Mouse (Mus musculus) retina, embryonic 14.5 days (tissue): ENCODE results near the gene Gdf15.
A peak's percentile ranks its signal among the peaks of the same experiment; 100 is the strongest.

Experiments used
- DNase-seq: peaks from one replicate; pipeline ENCODE4 v3.0.0-alpha.2; 2015; ENCODE audit warnings: low spot score

Gene Gdf15

DNA sequence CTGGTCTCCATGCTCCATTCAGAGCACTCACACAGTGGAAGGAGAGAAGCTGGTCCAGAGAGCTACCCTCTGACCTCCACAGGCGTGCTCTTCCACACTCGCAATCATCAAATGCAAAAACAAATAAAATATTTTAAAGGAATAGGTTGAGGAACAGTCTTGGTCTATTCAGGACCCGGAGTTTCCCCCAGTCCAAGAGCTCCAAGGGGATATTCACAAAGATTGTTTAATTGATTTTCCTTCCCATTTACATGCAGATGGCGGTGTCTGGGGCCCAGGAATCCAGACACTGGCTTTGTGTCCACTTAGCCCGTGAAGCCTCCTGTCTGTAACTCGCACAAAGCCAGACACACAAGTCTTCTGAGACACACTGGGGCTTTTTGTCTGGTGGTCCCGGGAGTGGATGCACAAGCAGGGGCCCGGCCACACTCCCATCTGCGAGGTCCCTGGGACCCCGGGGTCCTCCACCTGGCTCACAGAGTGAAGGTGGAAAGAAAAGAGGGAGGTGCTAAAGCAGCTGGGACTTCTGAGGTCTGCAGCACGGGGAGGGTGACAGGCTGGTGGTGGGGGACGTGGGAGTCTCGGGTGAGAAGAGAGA lies 24.0 kb upstream of the Gdf15 start:
- no peak for DNase-seq

DNA sequence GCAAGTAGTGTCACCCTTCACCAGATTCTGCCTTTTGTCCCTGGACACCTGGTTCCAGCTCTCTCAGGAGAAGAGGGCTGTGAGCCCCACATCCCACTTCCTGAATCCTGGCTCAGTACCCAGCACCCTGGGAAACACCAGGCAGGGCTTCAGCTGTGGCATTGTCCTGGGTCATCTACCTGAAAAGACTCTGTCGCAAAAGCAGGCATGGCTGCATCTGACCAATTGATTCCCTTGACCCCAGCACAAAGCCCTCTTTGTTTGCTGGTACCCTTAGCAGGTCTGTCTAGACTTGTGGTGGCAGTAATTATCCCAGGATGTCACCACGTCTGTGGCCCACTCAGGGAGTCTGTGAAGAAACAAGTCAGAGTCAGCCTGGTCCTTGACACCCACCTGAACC lies 23.2 kb upstream of the Gdf15 start:
- no peak for DNase-seq

DNA sequence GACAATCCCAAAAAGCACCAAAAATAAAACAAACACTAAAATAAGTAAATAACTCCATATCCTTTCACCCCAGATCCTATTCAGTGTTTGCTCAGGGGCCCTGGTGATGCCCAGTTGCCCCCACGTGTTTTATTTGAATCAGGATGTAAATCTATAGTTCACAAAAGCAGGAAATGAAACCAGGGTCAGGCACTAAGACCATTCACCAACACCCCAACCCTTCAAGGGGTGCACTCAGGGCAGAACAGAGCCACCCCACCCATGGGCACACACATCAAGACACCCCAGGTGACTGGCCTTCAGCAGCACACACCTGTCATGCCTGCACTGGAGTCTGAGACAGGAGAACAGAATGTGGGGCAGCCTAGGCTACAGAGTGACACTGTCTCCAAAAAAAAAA lies 21.9 kb upstream of the Gdf15 start:
- DNase-seq: no peak

DNA sequence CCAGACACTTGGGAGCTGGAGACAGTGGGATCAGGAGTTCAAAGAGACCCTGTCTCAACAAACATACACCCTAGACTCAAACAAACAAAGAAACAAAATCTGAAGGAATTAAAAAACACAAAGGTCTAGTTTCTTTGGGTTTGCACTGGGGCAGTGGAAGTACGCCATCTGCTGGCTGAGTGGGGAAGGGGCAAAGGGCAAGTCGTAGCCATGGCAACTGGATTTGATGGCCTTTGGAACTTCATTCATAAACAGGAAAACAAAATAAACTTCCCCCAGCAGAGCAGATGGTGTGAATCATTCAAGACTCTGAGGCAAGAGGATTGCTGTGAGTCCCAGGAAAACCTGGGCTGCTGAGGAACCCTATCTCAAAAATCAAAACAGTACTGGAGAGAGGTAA lies 21.0 kb upstream of the Gdf15 start:
- DNase-seq: peak; percentile 43

DNA sequence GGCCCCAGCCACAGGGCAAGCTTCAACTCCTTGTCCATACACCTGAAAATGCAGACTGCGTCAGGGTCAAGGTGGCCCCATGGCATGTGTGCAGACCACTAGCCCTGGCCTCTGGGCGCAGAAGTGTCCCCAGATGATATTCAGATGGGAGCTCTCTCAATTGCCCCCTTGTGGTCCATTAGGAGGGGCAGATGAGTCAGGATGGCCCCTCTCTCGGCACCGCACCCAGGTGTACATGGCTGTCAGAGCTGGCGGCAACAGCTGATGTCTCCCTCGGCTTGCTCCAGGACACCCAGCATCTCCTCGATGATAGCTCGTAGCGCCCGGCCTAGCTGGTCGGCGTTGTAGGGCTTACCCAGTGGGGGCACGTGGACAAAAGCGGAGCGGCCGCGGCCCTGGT lies 18.1 kb upstream of the Gdf15 start:
- no peak for DNase-seq

DNA sequence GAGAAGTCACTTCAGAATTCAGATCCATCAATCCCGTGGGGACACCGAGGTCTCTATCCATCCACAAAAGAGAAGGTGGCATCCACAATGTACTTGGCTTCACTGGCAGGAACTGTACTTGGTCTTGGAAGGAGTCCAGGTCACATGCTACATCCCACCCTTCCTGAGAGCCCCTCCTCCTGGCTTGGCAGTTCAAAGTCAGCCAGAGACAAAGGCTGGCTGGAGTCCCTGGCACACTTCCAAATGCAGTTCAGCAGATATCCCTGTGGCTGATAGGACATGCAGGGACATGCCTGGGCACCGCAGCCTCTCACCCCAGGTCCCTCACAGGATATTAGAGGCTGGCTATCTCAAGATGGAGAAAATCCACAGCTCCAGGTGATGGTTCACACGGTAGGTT lies 17.1 kb upstream of the Gdf15 start:
- DNase-seq: no peak

DNA sequence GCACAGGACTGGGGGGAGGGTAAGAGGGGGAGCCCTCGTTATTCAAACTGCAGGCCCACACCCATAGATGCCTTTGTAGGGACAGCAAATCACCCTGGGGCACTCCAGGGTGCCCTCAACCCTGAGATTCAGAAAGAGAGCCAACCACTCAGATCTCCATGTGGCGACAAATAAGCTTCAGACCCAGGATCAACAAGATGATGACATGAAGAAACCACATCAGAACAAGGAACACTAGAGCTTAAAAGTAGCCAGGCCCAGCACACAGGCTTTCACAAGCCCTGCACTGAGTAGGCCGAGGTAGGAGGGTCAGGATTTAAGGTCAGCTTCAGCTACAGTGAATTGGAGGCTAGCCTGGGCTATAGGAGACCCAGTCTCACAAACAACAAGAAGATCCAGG lies 16.7 kb upstream of the Gdf15 start:
- no peak for DNase-seq

DNA sequence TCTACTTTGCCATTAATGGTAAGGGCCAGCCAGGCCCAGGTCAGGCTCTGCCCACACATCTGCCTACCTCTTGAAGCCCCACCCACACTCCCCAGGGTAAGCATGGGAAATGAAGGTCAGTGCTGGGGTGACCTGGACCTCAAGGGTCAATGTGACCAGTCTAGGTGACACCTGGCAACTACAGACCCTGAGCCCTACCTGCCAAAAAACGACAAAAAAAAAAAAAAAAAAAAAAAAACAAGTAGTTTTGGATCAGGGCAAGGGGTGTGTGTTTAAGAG lies 15.8 kb upstream of the Gdf15 start:
- DNase-seq: no peak

DNA sequence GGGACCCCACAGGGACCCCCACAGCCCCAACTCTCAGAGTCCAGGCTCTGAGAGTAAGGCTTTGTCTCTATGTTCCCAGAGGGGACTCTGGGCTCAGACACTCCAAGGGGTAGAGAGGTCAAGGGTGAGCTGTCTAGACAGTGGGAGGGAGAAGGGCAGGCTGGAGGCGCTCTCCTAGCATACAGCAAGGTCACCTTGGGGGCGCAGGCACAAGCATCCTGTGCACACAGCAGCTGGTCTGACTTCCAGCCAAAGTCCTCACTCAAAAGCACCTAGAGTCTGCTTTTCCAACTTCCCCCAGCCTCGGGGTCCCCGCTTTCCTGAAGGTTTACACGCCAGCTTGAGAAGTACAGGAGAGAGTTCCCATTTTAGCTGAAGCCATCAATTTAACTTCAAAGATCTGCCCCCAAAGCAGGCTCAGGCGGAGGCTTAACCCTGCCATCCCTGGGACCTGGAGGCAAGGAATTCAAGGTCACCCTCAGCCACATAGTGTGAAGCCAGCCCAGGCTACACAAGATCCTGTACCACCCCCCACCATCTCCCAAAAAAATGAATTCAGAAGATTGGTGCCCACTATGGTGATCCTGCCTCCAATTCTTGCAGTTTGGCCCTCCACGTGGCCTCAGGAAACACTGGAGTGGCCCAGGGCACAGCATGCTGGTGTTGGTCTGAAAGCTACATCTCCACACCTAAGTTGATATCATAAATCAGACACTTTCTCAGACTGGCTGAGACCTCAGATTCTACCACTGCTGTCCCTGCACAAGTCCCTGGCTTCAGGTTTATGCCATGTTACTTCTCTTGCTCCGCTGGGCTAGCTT lies 15.3 kb upstream of the Gdf15 start:
- peak; percentile 25 for DNase-seq

DNA sequence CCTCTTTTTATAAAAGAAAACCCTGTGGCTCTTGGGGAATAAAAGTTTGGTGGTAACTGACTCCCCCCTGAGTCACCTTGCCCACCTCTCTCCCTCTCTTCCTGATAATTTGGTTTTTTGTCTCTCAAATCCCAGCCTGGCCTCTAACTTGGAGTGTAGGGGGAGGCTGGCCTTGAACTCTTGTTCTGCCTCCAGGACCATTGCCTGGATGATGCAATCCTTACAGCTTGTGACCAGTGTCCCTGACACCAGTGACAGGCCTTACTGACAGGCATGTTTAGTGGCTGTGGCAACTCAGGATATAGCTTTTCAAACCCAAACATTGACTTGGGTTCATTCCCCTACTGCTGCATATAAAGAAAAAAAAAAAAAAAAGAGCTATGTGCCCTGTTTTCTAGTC lies 14.5 kb upstream of the Gdf15 start:
- no peak for DNase-seq

DNA sequence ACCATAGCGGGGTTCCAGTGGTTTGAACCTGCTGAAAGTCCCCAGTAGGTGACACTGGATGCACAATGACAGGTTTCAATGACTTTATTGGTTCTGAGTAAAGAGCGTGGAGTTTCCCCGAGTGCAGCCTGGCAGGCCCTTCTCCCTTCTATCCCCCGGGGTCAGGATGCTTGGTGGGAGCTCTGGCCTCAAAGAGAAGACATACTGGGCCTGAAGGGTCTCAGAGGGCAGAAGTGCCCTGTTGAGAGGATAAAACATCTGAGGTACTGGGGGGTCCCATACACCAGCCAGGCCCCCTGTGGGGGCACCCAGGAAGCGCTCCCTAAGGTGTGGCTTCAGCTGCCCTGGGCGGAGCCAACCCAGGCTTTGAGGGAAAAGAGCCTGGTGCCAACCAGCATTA lies 14.1 kb upstream of the Gdf15 start:
- no peak for DNase-seq

DNA sequence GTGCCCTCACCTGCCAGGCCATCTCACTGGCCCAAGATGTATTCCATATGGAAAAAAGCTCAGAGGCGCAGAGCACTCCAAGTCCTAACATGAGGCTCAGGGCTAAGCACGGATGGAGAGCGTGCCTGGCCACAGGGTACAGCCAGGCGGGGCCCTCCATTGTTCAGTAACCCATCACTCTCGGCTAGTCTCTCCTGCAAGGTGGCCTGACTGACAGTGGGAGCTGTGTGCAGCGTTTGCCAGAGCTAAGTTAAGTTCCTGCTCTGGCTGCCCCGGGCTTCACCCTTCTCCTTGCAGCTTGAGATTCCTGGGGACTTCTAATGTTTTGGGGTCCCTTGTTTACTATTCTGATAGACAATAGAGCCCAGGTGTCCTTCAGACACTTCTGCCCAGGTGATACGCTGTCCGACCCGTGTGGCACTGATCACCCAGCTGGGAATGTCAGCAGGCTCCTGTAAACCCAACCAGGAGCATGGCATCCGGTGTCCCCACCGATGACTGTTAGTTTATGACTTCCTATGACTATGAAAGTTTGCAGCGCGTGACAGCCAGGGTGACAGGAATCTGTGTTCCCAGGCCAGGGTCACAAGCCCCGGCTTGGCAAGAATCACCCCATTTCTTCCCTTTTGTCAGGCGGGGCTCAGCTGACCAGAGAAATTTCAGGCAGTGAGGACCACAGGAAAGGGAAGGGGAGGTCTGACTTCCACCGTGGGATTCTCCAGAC lies 13.4 kb upstream of the Gdf15 start:
- no peak for DNase-seq

DNA sequence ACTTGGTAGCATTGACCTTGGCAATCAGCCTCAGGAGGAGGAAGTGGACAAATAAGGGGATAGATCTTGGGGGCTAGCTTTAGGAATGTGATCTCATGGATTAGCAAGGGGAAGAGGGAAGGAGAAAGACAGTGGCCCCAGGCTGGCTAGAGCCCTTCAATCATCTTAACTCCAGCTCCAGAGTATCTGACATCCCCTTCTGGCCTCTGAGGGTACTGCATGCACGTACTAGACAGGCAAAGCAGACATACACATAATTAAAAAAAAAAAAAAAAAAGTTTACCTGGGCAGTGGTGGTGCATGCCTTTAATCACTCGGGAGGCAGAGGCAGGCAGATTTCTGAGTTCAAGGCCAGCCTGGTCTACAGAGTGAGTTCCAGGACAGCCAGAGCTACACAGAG lies 11.8 kb upstream of the Gdf15 start:
- peak; percentile 31 for DNase-seq

DNA sequence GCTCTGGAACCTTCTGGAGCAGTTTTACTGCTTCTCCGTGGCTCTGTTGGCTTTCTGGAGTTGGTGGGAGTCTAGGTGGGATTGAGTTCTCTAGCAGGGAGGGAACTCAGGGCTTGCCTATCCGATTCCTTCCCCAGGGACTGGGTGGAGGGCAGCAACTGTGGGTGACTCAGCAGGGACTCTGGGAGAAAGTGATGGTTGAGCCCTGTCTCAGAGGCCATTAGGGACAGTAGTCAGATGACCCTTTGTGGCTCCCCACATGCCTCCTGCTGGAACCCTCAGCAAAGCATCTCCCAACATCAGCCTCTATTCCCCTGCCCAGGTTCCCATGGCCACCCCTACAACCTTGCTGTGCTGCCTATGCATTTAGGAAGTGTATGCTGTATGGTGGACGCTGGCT lies 10.8 kb upstream of the Gdf15 start:
- no peak for DNase-seq

DNA sequence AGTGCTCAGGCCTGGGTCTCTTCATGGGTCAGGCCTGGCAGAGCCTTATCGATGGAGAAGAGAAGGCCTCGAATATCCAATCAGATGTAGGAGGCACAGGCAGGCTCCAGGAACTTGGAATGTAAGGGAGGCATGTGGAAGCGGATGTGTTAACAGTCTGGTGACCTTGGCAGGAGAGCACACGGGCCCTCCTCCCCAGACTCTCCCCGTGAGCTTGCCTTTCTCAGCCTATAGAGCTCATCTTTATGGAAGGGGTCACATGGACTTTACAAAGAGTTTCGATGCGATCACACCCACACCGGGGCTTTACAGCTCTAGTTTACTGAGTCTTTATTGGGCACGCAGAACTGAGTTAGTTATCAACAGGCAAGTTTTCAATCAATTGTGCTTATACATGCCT lies 6.5 kb upstream of the Gdf15 start:
- DNase-seq: no peak

DNA sequence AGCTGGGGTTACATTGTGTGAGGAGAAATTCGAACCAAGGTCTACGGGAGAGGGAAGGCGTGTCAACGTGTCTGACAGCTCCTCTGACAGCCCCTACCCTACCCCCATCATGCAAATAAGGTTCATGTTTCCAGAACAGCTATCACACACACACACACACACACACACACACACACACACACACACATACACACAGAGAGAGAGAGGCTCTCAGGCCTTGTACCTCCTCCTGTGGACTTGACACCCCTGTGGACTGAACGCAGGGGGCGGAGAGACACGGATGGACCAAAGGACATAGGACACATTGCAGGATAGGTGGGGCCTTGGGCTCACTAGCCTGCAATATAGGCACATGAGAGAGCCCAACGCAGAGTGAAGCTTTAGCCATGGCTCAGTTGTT lies 4.6 kb upstream of the Gdf15 start:
- no peak for DNase-seq

DNA sequence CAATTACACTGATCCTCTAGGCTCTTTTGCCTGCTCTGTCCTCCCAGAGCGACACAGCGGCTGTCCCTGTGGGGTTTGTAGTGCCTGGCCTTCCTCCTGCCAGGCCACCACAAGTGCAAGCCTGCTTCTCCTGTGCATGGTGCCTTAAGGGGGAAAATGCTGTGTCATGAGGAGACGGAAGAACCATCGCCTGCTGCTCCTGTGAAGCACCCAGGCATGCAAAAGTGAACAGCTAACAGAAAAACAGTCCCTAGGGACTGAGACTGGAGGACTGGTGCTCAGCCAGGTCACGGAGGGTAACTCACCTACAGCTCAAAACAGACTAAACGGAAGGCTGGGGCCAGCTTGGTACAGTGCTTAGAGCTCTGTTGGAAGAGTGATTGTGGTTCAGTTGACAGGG lies 3.3 kb upstream of the Gdf15 start:
- DNase-seq: no peak

DNA sequence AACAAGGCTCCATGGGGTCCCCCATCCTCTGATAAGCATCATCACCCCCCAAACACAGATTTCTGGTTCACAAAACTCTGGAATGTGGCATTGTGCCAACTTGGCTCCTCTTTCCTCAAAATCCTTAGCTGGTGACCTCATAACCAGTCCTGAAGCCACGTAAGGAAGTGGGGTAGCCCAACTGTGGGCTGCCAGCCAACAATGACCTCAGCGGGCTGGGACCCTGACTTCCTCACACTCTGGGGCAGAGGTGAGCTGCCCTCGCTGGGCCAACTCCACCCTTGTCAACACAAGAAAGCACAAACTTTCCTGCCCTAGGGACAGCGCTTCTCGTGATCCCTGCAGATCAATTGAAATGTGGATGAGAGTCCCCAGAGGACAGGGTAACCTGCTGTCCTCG lies 1.8 kb upstream of the Gdf15 start:
- no peak for DNase-seq

DNA sequence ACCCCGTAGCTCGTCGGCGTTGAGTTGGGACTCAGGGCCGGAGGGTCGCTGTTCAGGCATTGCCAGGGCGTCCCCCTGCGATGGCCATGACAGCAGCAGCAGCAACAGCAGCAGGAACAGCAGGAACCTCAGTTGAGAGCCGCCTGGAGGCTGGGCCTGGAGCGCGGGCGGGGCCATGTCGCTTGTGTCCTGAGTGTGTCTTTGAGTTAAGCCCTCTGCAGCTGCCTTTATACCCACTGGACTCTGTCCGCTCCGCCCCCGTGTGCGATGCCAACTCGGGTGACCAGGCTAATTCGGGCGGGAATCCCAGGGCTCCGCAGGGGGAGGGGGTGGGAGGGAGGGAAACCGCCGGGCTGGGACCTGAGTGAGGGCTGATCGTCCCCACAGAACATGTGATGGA lies 820 bp downstream of the Gdf15 start:
- no peak for DNase-seq

DNA sequence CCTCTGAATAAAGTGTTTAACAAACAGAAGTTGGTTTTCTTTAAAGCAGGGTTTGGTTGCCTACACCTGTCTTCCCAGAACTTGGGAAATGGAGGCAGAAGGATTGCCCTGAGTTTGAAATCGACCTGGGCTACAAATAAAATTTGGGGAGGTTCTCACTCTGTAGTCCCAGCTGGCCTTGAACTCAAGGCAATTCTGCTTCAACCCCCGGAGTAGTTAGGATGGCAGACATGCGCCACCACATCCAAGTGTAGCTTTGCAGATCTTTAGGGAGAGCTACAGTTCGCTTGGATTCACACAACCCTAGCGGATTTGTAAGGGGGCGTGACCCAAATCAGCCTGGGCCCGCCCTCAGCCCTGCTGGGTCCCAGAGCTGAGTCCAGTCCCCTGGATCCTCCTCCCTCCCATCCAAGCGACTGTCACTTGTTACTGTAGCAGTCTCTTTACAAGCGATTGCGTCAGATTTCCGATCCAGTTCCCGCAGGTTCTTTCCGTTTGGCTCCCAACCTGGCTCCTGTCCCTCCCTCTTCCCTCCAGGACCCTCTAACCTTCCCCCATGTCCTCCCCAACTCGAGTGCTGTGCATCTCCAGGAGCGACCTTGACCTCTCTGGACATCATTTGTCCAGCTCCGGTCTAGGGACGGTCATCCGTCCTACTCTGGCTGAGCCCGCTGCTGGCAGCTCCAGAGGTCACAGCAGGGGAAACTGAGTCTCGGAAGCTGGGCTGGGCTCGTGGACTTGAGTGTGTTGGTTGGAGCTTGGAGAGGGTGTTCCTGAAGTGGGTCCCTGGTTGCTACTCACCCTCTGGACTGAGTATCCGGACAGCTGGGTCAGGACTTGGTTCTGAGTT lies 1.5 kb downstream of the Gdf15 start:
- DNase-seq: peak; percentile 74

DNA sequence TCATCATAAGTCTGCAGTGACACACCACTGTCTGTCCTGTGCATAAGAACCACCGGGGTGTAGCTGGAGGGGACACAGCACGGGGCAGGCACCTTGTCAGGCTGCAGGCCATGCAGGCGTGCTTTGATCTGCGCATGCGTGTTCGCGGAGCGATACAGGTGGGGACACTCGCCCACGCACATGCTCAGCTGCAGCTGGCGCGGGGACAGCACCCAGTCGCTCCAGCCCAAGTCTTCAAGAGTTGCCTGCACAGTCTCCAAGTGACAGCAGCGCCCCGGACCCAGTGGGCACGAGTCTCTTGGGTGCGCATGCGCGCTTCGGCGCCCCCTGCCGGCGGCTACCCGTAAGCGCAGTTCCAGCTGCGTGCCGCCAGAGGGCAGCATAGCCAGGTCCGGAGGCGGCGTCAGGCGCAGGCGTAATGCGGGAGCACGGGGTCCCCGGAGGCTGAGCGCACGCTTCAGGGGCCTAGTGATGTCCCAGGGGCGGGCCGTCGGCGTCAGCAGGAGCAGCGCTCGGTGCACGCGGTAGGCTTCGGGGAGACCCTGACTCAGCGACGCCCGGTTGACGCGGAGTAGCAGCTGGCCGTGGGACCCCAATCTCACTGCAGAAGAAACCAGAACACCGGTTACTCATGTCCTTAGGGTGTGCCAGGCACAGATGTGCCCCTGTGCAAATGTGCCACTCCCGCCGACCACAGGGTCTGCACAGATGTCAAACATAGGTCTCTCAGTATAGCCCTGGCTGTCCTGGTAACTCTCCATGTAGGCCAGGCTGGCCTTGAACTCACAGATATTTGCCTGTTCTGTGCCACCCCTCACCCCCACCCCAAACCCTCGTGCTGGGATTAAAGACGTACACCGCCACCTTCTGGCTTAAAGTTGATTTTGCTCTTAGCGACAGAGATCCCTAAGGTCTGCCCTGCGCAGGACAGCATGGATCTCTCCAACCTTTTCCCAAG lies 2.4 kb downstream of the Gdf15 start:
- DNase-seq: peak; percentile 90
